Mouse (Mus musculus): ENCODE measurements around the gene Zfp599.

DNA sequence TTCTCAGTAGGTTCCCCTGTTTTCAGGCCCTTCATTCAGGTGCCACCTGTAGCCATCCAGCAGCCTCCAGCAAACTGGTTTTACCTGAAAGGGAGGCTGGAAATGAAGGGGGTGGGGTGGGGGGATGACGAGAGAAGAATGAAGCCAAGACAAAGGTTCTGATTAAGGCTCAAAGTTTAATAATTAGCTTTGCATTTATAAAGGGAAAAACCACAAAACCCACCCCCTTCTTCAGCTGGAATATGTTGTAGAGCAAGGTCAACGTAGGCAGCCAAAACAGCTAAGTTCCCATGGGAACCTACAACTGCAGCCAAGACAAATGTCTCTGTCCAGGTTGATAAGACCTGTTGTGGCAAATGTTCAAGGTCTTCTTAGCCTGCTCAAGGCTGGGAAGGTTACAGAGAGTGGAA lies 45.9 kb downstream of the Zfp599 start:
- TF ChIP-seq CTCF (IDR thresholded peaks at IDR 0.05; ENCODE audit: extremely low read depth, insufficient read depth, low read length), result no peak
- no peak for TF ChIP-seq POLR2A (IDR thresholded peaks at IDR 0.05; ENCODE audit: extremely low read depth, insufficient read depth, low read length)
